Mouse (Mus musculus): ENCODE results near the gene Gm28845. TPM values are rescaled to one million over a fixed set of nuclear protein-coding genes. Genes with fewer than 3 reads are reported as not detected.
"Not testable (repeated sequence)": the region's sequence is repeated elsewhere in the genome, so short reads cannot be mapped to it uniquely, and the experiment has no call there.

Gm28845 gene
- total RNA-seq, 2 experiments from 2014 or later = not detected

- DNase-seq (ENCODE audit: low spot score) = no peak
Measured at GRCm38 (mm10) chr1:65107654-65108279, 11.6 kb downstream of the Gm28845 start.

GRCm38 (mm10) chr1:65103273-65103672, 16.1 kb downstream of the Gm28845 start, which contains the start of gene Cryga:
Gene Cryga (minus strand): TSS chr1:65103373.
- no peak for DNase-seq (ENCODE audit: low spot score)

DNA sequence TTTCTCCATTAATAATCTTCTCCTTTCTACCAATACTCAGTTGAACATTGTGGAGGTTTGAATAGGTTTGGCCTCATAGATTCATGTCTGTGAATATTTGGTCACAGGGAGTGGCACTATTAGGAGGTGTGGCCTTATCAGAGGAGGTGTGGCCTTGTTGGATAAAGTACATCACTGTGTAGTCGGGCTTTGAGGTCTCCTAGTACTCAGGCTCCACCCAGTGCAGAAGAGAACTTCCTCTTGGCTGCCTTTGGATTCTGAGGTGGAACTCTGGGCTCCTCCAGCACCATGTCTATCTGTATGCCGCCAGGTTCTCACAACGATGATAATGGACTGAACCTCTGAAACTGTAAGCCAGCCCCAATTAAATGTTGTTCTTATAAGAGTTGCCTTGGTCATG, 22.4 kb downstream of the Gm28845 start:
- no peak for DNase-seq (ENCODE audit: low spot score)

DNA sequence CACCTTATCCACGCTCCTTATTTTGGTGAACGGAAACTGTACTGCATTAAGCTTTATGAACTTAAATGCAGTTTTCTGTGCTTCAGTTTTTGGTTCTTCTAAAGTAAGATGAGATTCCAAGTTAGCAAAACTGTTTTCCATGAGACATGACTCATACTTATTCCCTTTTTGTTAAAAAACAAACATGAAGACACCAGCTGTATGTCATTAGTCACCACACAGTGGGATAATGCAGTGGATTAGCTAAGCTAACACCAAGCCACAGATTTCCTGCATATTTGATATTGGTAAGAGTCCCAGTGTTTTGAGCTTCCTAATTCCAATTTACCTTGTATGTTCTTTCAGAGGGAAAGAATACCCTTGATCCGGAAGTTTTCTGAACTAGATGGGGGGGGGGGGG, 27.8 kb downstream of the Gm28845 start:
- no peak for DNase-seq (ENCODE audit: low spot score)

DNA sequence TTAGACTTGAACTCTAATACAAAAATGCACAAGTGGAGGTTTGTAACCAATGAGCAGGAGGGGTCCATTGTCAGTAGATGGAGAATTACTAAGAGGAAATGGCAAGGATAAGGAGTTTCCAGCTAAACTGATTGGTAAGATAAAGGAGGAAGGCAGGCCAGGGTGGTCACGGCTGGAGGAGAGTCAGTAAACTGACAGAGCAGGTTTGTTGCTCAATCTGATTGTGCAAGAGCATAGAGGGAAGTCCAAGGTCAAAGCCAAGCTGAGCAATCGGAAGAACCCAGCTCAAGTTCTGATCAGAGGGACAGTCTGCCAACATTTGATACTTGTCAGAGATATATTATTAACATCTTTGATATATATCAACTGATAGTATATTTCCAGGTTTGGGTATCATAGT, 29.0 kb downstream of the Gm28845 start:
- DNase-seq (ENCODE audit: low spot score) = peak; percentile 39

- DNase-seq (ENCODE audit: low spot score) = peak; percentile 39
Measured at GRCm38 (mm10) chr1:65088567-65089356, 30.6 kb downstream of the Gm28845 start.

DNA sequence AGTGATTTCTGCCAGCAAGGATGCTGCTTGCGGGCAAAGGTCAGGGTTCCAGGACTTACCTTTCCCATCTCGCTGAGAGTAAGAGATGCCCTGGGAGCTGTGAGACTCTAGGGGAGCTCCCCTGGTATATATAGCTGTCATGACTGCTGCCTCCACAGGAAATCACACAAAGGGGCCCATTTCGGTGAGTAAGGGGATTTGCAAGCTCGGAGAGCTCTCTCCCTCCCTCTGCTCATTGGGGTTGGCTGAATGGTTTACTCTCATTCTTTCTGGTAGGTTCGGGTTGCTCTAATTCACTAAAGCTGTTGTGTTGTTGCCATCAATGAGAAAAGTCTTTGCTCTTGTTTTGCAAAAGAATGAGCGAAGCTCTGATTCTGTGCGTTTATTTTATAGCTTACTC, 37.2 kb downstream of the Gm28845 start, which contains the start of gene Crygb:
Gene Crygb, minus strand, starts transcription at position 101 of the 400 bp plus-strand sequence.
- DNase-seq (ENCODE audit: low spot score) = no peak

DNA sequence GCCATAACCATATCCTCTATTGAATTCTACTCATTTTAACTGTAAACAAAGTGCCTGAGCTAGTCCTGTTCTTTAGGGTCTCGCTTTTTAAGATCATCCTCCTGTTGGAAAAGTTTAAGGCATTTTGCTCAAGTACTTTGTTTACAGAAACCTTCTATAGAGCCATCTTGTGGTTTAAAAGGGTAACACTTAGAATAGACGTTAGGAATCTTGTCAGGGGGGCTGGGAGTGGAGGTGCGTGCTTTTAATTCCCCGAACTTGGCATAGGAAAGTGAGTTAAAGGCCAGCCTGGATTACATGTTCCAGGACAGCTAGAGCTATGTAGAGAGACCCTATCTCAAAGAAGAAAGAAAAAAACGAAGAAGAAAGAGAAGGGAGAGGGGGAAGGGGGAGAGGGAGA, 43.8 kb downstream of the Gm28845 start:
- DNase-seq (ENCODE audit: low spot score) = no peak

DNA sequence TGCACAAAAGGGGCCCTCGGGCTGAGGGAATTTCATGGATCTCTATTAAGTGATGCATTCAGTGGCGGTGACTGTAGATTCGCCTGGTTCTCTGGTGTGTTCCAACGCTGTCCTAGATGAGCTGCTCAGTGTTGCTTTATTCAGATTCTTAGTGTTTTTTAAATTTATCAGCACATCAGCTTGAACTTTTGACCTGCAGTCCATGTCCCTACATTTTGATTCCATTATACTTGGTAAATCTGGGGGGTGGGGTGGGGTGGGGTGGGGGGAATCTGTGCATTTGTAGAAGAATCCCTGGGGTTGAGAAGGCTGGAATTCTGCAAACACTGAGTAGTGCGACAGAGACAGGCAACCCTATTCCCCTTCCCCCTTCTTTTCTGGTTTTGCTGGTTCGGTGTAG, 45.8 kb downstream of the Gm28845 start, which contains the start of gene Crygc:
Gene Crygc, minus strand, starts transcription at position 101 of the 400 bp plus-strand sequence.
- DNase-seq (ENCODE audit: low spot score) = no peak

- no peak for DNase-seq (ENCODE audit: low spot score)
Measured at GRCm38 (mm10) chr1:65067842-65068241, 51.5 kb downstream of the Gm28845 start.

DNA sequence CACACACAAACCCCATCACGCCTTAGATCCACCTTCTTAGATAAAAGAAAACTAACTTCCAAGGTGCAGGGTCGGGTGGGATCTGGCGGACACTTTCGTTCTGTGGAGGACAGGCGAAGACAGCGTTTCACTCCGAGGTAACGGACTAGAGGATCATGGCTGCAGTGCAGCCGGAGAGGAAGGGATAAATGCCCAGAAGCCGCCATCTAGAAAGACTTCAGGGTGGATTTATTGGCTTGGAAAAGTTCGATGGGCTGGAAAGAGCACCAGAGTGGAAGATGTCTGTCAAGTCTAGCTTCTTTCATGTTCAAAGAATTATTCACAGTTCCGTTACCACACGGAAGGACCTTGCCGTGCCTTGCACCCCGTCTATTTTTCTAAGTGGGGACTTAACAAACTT, 55.2 kb downstream of the Gm28845 start:
- DNase-seq (ENCODE audit: low spot score) = no peak

DNA sequence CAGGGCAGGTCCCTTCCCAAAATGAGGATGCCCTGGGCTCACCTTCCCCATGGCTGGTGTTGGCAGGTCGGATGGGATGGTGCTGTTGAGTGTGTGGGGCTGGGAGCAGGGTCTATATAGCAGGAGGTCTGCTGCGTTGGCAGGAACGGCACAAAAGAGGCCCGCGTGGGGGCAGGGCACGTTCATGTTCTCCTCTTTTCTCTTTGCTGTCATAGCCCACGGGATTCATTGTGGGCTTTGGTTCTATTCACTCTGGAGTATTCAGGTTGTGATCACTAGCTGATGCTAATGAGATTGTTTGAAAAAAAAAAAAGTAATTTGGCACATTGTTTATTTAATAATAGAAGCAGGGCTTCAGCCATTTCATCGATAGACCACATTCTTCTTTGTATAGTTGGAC, 56.0 kb downstream of the Gm28845 start, which contains the start of gene Crygd:
Gene Crygd, minus strand, starts transcription at position 101 of the 400 bp plus-strand sequence.
- no peak for DNase-seq (ENCODE audit: low spot score)

GRCm38 (mm10) chr1:65052140-65052539, 67.2 kb downstream of the Gm28845 start:
- no peak for DNase-seq (ENCODE audit: low spot score)

GRCm38 (mm10) chr1:65051696-65052095, 67.7 kb downstream of the Gm28845 start:
- no peak for DNase-seq (ENCODE audit: low spot score)

GRCm38 (mm10) chr1:65050952-65051351, 68.4 kb downstream of the Gm28845 start, which contains the start of gene Cryge:
Gene Cryge (minus strand): TSS chr1:65051149.
- DNase-seq (ENCODE audit: low spot score) = not testable (repeated sequence)

Other genes starting within 250 kb of the Gm28845 start
- gene Plekhm3, start 162.7 kb downstream of the Gm28845 start, total RNA-seq (2021) = 1 to 10 TPM; 8.5 to 9.3 TPM
- gene Akr1cl, start 86.8 kb downstream of the Gm28845 start, total RNA-seq (2021) = under 1 TPM in 1 of 2 experiments, not detected in 1; 0.37 TPM
- gene Cryge, start 68.4 kb downstream of the Gm28845 start, total RNA-seq (2021) = not detected
- gene Crygd, start 56.1 kb downstream of the Gm28845 start, total RNA-seq (2021) = not detected
- gene Crygc, start 45.9 kb downstream of the Gm28845 start, total RNA-seq (2021) = not detected
- gene Crygb, start 37.3 kb downstream of the Gm28845 start, total RNA-seq (2021) = not detected
- gene Cryga, start 16.2 kb downstream of the Gm28845 start, total RNA-seq (2021) = not detected
- gene D630023F18Rik, start 3.7 kb upstream of the Gm28845 start, total RNA-seq (2021) = not detected
- 10 to 100 TPM; 13.4 to 19.4 TPM for gene Idh1, start 66.9 kb upstream of the Gm28845 start, total RNA-seq (2021)
- gene Pikfyve, start 67.1 kb upstream of the Gm28845 start, total RNA-seq (2021) = 1 to 10 TPM; 5.1 to 5.5 TPM
- not detected for gene Pth2r, start 162.5 kb upstream of the Gm28845 start, total RNA-seq (2021)

All from gastrocnemius, adult 18-20 months (tissue).